Mouse (Mus musculus): ENCODE measurements around the gene Usp49.

DNA sequence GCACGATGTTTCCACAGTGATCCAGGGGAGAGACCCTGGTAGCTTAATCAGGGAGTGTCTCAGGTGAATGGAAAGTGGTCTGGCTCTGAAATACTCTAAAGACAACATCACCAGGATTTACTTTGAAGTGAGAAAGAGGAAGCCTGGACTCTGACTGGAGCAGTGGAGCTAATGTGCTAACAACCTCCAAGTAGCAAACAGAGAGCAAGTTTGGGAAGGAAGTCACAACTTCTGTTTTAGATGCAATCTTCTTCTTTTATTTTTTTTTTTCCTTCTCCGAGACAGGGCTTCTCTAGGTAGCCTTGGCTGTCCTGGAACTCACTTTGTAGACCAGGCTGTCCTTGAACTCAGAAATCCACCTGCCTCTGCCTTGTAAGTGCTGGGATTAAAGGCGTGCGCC, 21.3 kb upstream of the Usp49 start:
- TF ChIP-seq POLR2A (IDR thresholded peaks at IDR 0.05; ENCODE audit: low read depth, low read length) (no peak), CTCF (IDR thresholded peaks at IDR 0.05; ENCODE audit: extremely low read depth, insufficient read depth, insufficient read length, insufficient replicate concordance) (no peak)

Measured in spleen, adult 2 months (tissue).